Mouse (Mus musculus): Measurements from ENCODE around the gene Rbms3.

GRCm38 (mm10) chr9:117079471-117079870, 550.2 kb downstream of the Rbms3 start:
- TF ChIP-seq CTCF (IDR thresholded peaks at IDR 0.05; ENCODE audit: extremely low read depth, insufficient read depth, low read length) (no peak), POLR2A (IDR thresholded peaks at IDR 0.05; ENCODE audit: extremely low read depth, insufficient read depth, low read length) (no peak)

All from cortical plate, adult 2 months (tissue).